Mouse (Mus musculus): ENCODE results near the gene Prokr2.

DNA sequence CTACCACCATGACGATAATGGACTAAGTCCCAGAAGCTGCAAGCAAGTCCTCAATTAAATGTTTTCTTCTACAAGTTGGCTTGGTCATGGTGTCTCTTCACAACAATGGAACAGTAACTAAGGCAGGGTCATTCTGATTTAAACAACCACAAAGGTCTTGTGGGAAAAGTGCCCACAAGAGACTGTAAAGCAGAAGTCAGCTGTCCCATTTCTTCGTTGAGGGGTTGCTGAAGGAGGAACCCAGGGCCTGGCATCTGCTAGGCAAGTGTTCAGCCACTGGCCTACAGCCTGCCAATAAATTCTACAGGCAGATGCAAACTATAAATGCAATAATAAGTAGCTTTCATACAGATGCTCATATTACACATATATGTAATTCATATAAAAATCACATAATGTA, 48.0 kb downstream of the Prokr2 start:
- no peak for TF ChIP-seq POLR2A (IDR thresholded peaks at IDR 0.05; ENCODE audit: borderline replicate concordance, insufficient read depth, low read length)
- no peak for TF ChIP-seq CTCF (IDR thresholded peaks at IDR 0.05; ENCODE audit: borderline replicate concordance, insufficient read depth, low read depth, low read length)

Data from cerebellum, adult 2 months (tissue).